In the genomic region with DNA sequence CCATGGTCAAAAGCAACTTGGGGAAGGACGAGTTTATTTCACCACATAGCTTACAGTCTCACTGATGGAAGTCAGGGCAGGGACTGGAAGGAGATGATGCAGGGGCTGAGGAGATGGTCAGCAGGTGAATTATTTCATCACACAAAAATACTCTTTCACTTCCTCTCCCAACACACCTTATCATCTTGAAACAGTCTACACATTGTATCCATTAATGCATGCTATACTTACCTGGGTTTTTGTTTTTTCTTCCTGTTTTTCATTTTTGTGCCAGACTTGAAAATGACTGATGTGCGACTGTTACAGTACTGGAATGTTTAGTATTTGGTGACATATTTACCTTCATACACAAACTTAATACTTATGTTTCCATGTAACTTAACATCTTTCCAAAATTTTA, we compare ENCODE assay signal across 37 mouse cellular contexts. TPM values are rescaled to one million over a fixed set of nuclear protein-coding genes. Genes with fewer than 3 reads are reported as not detected.
"Had no signal": no experiment of that assay in that cellular context is flagged by ENCODE, and none has a peak within 500 bp of the region (broad histone marks: within the 10 kb centered on the region; RNA-seq: fewer than 3 reads in every experiment).

No protein-coding gene starts in this region.

- H3K4me3 ChIP-seq: heart, embryonic 12.5 days; heart, embryonic 13.5 days; heart, embryonic 15.5 days; hindbrain, embryonic 10.5 days; hindbrain, embryonic 12.5 days; hindbrain, embryonic 13.5 days; hindbrain, embryonic 15.5 days; intestine, embryonic 15.5 days; kidney, embryonic 15.5 days; layer of hippocampus, adult 2 months; left cerebral cortex, adult 2 months had no signal

- ATAC-seq: hindbrain, postnatal 0 days; inflammation-experienced regulatory T-cells, adult 6 months; intestine, embryonic 15.5 days; intestine, embryonic 16.5 days; intestine, postnatal 0 days had no signal

- DNase-seq: heart, postnatal 10 days; heart, postnatal 14 days; heart, postnatal 36 days; heart, postnatal 4 days; kidney, adult 11 months; kidney, adult 18-20 months; kidney, adult 2 months; kidney, adult 8-10 months; kidney, adult 9 months; kidney, postnatal 10 days; kidney, postnatal 14 days; kidney, postnatal 25 days; kidney, postnatal 36 days; kidney, postnatal 4 days; layer of hippocampus, adult 9-11 months; layer of hippocampus, postnatal 36 days had no signal

- H3K9me3 ChIP-seq: heart, embryonic 12.5 days; heart, embryonic 13.5 days; heart, embryonic 15.5 days; hindbrain, embryonic 10.5 days; hindbrain, embryonic 12.5 days; hindbrain, embryonic 13.5 days; hindbrain, embryonic 15.5 days; intestine, embryonic 15.5 days; kidney, embryonic 15.5 days had no signal

- H3K27me3 ChIP-seq: heart, embryonic 12.5 days; heart, embryonic 13.5 days; heart, embryonic 15.5 days; hindbrain, embryonic 12.5 days; hindbrain, embryonic 13.5 days; hindbrain, embryonic 15.5 days; intestine, embryonic 15.5 days; kidney, embryonic 15.5 days had no signal

- H3K27ac ChIP-seq: heart, embryonic 13.5 days; heart, embryonic 15.5 days; hindbrain, embryonic 10.5 days; hindbrain, embryonic 12.5 days; hindbrain, embryonic 13.5 days; hindbrain, embryonic 14.5 days; hindbrain, embryonic 15.5 days; hindbrain, postnatal 0 days; intestine, embryonic 15.5 days; kidney, embryonic 15.5 days; kidney, postnatal 0 days; layer of hippocampus, adult 2 months; left cerebral cortex, adult 2 months had no signal

- H3K4me2 ChIP-seq: heart, embryonic 11.5 days; heart, embryonic 12.5 days; heart, embryonic 13.5 days; heart, embryonic 15.5 days; hindbrain, embryonic 12.5 days; hindbrain, embryonic 13.5 days; hindbrain, embryonic 14.5 days; hindbrain, embryonic 15.5 days; intestine, embryonic 15.5 days; kidney, embryonic 15.5 days had no signal

- H3K9ac ChIP-seq: heart, embryonic 12.5 days; heart, embryonic 13.5 days; heart, embryonic 15.5 days; hindbrain, embryonic 12.5 days; hindbrain, embryonic 13.5 days; hindbrain, embryonic 14.5 days; hindbrain, embryonic 15.5 days; intestine, embryonic 15.5 days; kidney, embryonic 15.5 days had no signal

- H3K4me1 ChIP-seq: heart, embryonic 12.5 days; heart, embryonic 13.5 days; heart, embryonic 15.5 days; hindbrain, embryonic 10.5 days; hindbrain, embryonic 12.5 days; hindbrain, embryonic 13.5 days; hindbrain, embryonic 15.5 days; intestine, embryonic 15.5 days; kidney, embryonic 15.5 days had no signal

RNA-seq across cellular contexts. Expression of a gene that starts 50.4 kb away (rescaled TPM):
- total RNA-seq: layer of hippocampus, adult 2 months; layer of hippocampus, postnatal 10 days; layer of hippocampus, postnatal 14 days; layer of hippocampus, postnatal 25 days had no signal
- polyA plus RNA-seq: heart, embryonic 12.5 days; hindbrain, embryonic 12.5 days had no signal
